Mouse (Mus musculus) liver, embryonic 15.5 days (tissue): ENCODE results near the gene Hsd11b2. TPM values are rescaled to one million over a fixed set of nuclear protein-coding genes. Genes with fewer than 3 reads are reported as not detected.
A peak's percentile ranks its signal among the peaks of the same experiment; 100 is the strongest.

Experiments used
- ATAC-seq: fragments of 200-750 bp; cut with Nextera tagmentation; 2 replicates; pipeline ENCODE4 v1.8.0; 2017; ENCODE audit warnings: moderate number of reproducible peaks, mild to moderate bottlenecking, moderate library complexity; ENCODE audit not compliant: insufficient read depth
- H3K27ac ChIP-seq: fragments of 300-500 bp; sonication (generic); replicated peaks from 2 replicates; pipeline ENCODE4 v1.5.1; 2015; ENCODE audit warnings: mild to moderate bottlenecking, inconsistent platforms
- H3K27me3 ChIP-seq: fragments of 300-500 bp; sonication (generic); 2 replicates; pipeline ENCODE4 v1.6.1; 2015; ENCODE audit warnings: mild to moderate bottlenecking, inconsistent platforms
- H3K36me3 ChIP-seq: fragments of 300-500 bp; sonication (generic); replicated peaks from 2 replicates; pipeline ENCODE4 v1.6.1; 2015; ENCODE audit warnings: moderate library complexity, mild to moderate bottlenecking, inconsistent platforms
- H3K4me1 ChIP-seq: fragments of 300-500 bp; sonication (generic); replicated peaks from 2 replicates; pipeline ENCODE4 v1.6.1; 2015; ENCODE audit warnings: inconsistent platforms
- H3K4me2 ChIP-seq: fragments of 300-500 bp; sonication (generic); 2 replicates; pipeline ENCODE4 v1.6.1; 2015; ENCODE audit warnings: moderate library complexity, mild to moderate bottlenecking, inconsistent platforms
- H3K4me3 ChIP-seq: fragments of 300-500 bp; sonication (generic); replicated peaks from 2 replicates; pipeline ENCODE4 v1.5.1; 2015; ENCODE audit warnings: mild to moderate bottlenecking, inconsistent platforms
- H3K9ac ChIP-seq: fragments of 300-500 bp; sonication (generic); 2 replicates; pipeline ENCODE4 v1.6.1; 2015; ENCODE audit warnings: moderate library complexity, mild to moderate bottlenecking, inconsistent platforms
- H3K9me3 ChIP-seq: fragments of 300-500 bp; sonication (generic); replicated peaks from 2 replicates; pipeline ENCODE4 v1.6.1; 2016; ENCODE audit warnings: inconsistent platforms
- whole genome bisulfite sequencing: fragments of 180-500 bp; shearing (Covaris S2); methylation state at CpG from one replicate; pipeline ENCODE4 v1.1.7; 2015; ENCODE audit warnings: mixed read lengths; ENCODE audit not compliant: insufficient replicate concordance; 5-methylcytosine and 5-hydroxymethylcytosine counted together
- polyA plus RNA-seq: library from polyadenylated mRNA; unstranded; fragments of >200 nt; fragmentation: Nextera tagmentation; extraction: Ambion mirVana; gene quantifications from 2 replicates; pipeline ENCODE4 v1.2.1, GENCODE M21; 2015

Gene Hsd11b2
- polyA plus RNA-seq, 1 experiment from 2014 or later: 0.58 TPM

GRCm38 (mm10) chr8:105528206-105528605, 9.7 kb downstream of the Hsd11b2 start:
- Histone ChIP-seq H3K4me1 (peaks cover 30% of the 10 kb centered on the region), H3K4me2 (no peak overlapping the region), H3K9ac (no peak overlapping the region), H3K27ac (no peak overlapping the region), H3K9me3 (no peaks in the 10 kb centered on the region), H3K4me3 (no peak overlapping the region), H3K27me3 (no peaks in the 10 kb centered on the region), H3K36me3 (peaks cover 62% of the 10 kb centered on the region)
- ATAC-seq: no peak
- WGBS: 94% methylated on average over 1 of the region's 1 CpGs

GRCm38 (mm10) chr8:105529271-105529670, 10.7 kb downstream of the Hsd11b2 start:
- Histone ChIP-seq H3K9me3 (no peaks in the 10 kb centered on the region), H3K4me3 (no peak overlapping the region), H3K4me1 (peaks cover 33% of the 10 kb centered on the region), H3K27ac (no peak overlapping the region), H3K9ac (no peak overlapping the region), H3K27me3 (no peaks in the 10 kb centered on the region), H3K4me2 (no peak overlapping the region), H3K36me3 (peaks cover 55% of the 10 kb centered on the region)
- no peak for ATAC-seq
- WGBS: 73% methylated on average over 3 of the region's 3 CpGs

DNA sequence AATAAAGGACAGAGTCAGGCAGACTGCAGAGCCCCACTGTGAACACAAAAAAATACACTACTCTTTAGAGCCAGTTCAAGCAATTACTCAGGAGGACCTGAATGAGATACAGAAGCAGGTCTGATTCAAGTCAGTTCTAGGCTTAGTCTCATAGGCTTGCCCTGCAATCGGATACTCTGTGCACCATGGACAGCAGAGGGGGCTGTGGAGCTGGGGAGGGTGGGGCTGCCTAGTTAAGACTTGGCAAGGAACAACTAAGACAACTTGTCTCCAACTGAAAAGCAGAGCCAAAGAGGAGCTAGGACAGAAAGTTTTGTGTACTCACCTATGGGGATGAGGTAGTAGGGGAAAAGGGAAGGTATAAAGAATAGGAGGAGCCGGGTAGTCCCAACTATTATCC, 13.2 kb downstream of the Hsd11b2 start:
- no peak overlapping the region for H3K9ac ChIP-seq
- peak; percentile 47; the same call in 1 of the 2 replicates for ATAC-seq
- no peaks in the 10 kb centered on the region for H3K9me3 ChIP-seq
- H3K27ac ChIP-seq: no peak overlapping the region
- H3K4me2 ChIP-seq: no peak overlapping the region
- H3K36me3 ChIP-seq: peaks cover 64% of the 10 kb centered on the region
- no peak overlapping the region for H3K4me3 ChIP-seq
- no peaks in the 10 kb centered on the region for H3K27me3 ChIP-seq
- WGBS: 48% methylated on average over 2 of the region's 2 CpGs
- H3K4me1 ChIP-seq: peaks cover 42% of the 10 kb centered on the region

- no peak overlapping the region for H3K4me2 ChIP-seq
- H3K27me3 ChIP-seq: no peaks in the 10 kb centered on the region
- no peaks in the 10 kb centered on the region for H3K9me3 ChIP-seq
- H3K36me3 ChIP-seq: peaks cover 68% of the 10 kb centered on the region
- peak overlapping the region; percentile 42; the same call in 1 of the 2 replicates for H3K27ac ChIP-seq
- WGBS: 11% methylated on average over 2 of the region's 2 CpGs
- no peak overlapping the region for H3K4me3 ChIP-seq
- peaks cover 37% of the 10 kb centered on the region for H3K4me1 ChIP-seq
- H3K9ac ChIP-seq: no peak overlapping the region
- ATAC-seq: 0 out of 2 replicates have a peak, but pooled peaks have one; percentile 23
These were observed 14.9 kb downstream of the Hsd11b2 start for GRCm38 (mm10) chr8:105533439-105533838.

- H3K4me3 ChIP-seq: no peak overlapping the region
- H3K36me3 ChIP-seq: peaks cover 71% of the 10 kb centered on the region
- H3K9ac ChIP-seq: no peak overlapping the region
- 8% methylated on average over 1 of the region's 1 CpGs for WGBS
- H3K27ac ChIP-seq: peak overlapping the region; percentile 42
- H3K27me3 ChIP-seq: no peaks in the 10 kb centered on the region
- peak; percentile 64 for ATAC-seq
- no peak overlapping the region for H3K4me2 ChIP-seq
- H3K4me1 ChIP-seq: peaks cover 39% of the 10 kb centered on the region
- no peaks in the 10 kb centered on the region for H3K9me3 ChIP-seq
These were observed 15.4 kb downstream of the Hsd11b2 start for GRCm38 (mm10) chr8:105533892-105534329.

DNA sequence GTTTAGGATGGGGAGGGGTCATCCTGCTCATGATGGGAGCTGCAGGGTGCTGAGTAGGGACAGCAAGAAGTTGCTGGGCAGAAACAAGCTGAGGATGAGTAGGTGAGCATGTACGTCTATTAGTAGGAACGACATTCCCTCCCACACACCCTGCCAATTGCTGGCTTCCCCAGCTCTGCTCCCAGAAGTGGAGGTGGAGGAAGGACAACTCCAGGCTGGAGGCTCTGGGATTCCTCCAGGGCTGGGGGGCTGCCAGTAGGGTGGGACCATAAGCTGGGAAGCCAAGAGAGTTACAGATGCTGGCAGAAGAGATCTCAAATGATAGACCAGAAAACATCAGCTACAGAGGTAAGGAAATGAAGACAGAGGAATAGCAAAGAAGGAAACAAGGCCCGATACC, 18.0 kb downstream of the Hsd11b2 start:
- Histone ChIP-seq H3K27ac (no peak overlapping the region), H3K4me1 (peaks cover 61% of the 10 kb centered on the region), H3K27me3 (no peaks in the 10 kb centered on the region), H3K9me3 (no peaks in the 10 kb centered on the region), H3K36me3 (peaks cover 52% of the 10 kb centered on the region), H3K4me3 (no peak overlapping the region), H3K9ac (no peak overlapping the region), H3K4me2 (no peak overlapping the region)
- no peak for ATAC-seq
- WGBS: 81% methylated on average over 3 of the region's 3 CpGs

DNA sequence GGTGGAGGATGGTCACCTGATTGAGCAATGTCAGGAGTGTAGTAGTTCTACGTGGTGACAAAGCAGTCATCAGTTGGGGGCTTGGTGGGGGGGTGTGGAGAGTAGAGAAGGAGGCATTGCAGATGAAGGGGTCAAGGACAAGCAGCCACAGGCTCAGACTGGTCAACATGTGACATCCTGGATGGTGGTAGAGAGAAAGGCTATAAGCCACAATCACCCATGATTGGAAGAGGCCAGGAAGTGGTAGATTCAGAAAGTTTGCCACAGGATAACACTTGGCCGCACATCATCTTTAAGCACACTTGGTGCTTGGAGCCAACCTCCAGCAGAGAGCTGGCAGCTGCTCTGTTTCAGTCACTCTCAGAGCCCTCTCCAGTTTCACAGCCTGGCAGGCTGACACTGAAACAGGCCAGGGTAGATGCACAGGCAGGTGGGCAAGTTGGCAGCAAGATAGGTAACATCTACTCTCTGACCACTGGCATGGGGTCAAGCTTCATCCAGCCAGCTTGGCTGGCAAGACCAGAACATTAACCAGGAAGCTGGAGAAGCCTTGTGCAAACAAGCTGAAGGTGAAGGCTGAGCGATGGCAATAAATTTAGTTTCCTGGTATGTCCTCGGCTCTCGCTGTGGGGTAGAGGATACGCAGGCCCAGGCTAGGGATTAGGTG, 18.6 kb downstream of the Hsd11b2 start:
- Histone ChIP-seq H3K27me3 (no peaks in the 10 kb centered on the region), H3K27ac (no peak overlapping the region), H3K4me1 (peaks cover 61% of the 10 kb centered on the region), H3K4me2 (no peak overlapping the region), H3K4me3 (no peak overlapping the region), H3K9ac (no peak overlapping the region), H3K36me3 (peaks cover 54% of the 10 kb centered on the region), H3K9me3 (no peaks in the 10 kb centered on the region)
- ATAC-seq: no peak
- WGBS: 83% methylated on average over 6 of the region's 6 CpGs

DNA sequence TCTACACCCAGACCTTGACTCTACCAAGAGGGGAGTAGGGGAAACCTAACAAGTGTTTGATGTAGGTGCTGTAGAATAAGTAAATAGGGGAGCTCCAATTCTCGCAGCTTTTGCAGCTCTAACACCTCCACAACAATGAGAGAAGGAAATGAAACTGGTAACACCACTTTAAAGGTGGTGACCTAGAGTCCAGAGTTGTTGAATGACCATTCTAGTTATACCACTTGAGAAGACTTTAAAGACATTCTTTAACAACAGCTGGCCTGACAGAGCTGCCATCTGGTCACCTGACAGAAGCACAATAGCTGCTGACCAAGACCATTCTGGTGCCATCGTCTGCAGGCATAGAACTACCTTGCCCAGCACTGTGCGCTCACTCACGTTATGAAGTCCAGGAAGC, 20.4 kb downstream of the Hsd11b2 start:
- H3K9me3 ChIP-seq: no peaks in the 10 kb centered on the region
- no peak overlapping the region for H3K4me2 ChIP-seq
- no peak overlapping the region for H3K27ac ChIP-seq
- no peaks in the 10 kb centered on the region for H3K27me3 ChIP-seq
- no peak overlapping the region for H3K4me3 ChIP-seq
- peaks cover 54% of the 10 kb centered on the region for H3K36me3 ChIP-seq
- H3K4me1 ChIP-seq: peaks cover 61% of the 10 kb centered on the region
- ATAC-seq: no peak
- WGBS: 87% methylated on average over 4 of the region's 4 CpGs
- no peak overlapping the region for H3K9ac ChIP-seq

- H3K36me3 ChIP-seq: peaks cover 29% of the 10 kb centered on the region
- H3K9me3 ChIP-seq: no peaks in the 10 kb centered on the region
- peaks cover 80% of the 10 kb centered on the region for H3K4me1 ChIP-seq
- peak; percentile 90 for ATAC-seq
- peak overlapping the region; percentile 90 for H3K27ac ChIP-seq
- no peak overlapping the region; the same call in 1 of the 2 replicates for H3K9ac ChIP-seq
- H3K4me3 ChIP-seq: no peak overlapping the region
- 20% methylated on average over 3 of the region's 3 CpGs for WGBS
- peak overlapping the region; percentile 60 for H3K4me2 ChIP-seq
- H3K27me3 ChIP-seq: no peaks in the 10 kb centered on the region
These were observed 23.6 kb downstream of the Hsd11b2 start for GRCm38 (mm10) chr8:105542032-105542656.

- H3K4me3 ChIP-seq: no peak overlapping the region
- 60% methylated on average over 2 of the region's 2 CpGs for WGBS
- ATAC-seq: peak; percentile 51
- peak overlapping the region; percentile 60 for H3K4me2 ChIP-seq
- peaks cover 83% of the 10 kb centered on the region for H3K4me1 ChIP-seq
- peak overlapping the region; percentile 90 for H3K27ac ChIP-seq
- H3K9ac ChIP-seq: peak overlapping the region; percentile 18; the same call in 1 of the 2 replicates
- H3K36me3 ChIP-seq: peaks cover 22% of the 10 kb centered on the region
- no peaks in the 10 kb centered on the region for H3K9me3 ChIP-seq
- H3K27me3 ChIP-seq: no peaks in the 10 kb centered on the region
These were observed 24.3 kb downstream of the Hsd11b2 start for GRCm38 (mm10) chr8:105542808-105543207.

- Histone ChIP-seq H3K9ac (no peak overlapping the region), H3K27ac (peak overlapping the region; percentile 35), H3K27me3 (no peaks in the 10 kb centered on the region), H3K36me3 (peaks cover 13% of the 10 kb centered on the region), H3K4me2 (no peak overlapping the region), H3K9me3 (no peaks in the 10 kb centered on the region), H3K4me3 (no peak overlapping the region), H3K4me1 (peaks cover 83% of the 10 kb centered on the region)
- 2% methylated on average over 1 of the region's 1 CpGs for WGBS
- no peak for ATAC-seq
These were observed 25.1 kb downstream of the Hsd11b2 start for GRCm38 (mm10) chr8:105543703-105544102.
